Mouse (Mus musculus) heart, embryonic 12.5 days (tissue): ENCODE data around the gene Tmem144. TPM values are rescaled to one million over a fixed set of nuclear protein-coding genes. Genes with fewer than 3 reads are reported as not detected.

Source experiments
- polyA plus RNA-seq: library from polyadenylated mRNA; unstranded; fragments of >200 nt; fragmentation: Nextera tagmentation; extraction: Ambion mirVana; gene quantifications from 2 replicates; pipeline ENCODE4 v1.2.1, GENCODE M21; 2016

The Tmem144 gene
- polyA plus RNA-seq, 1 experiment from 2014 or later, result 12.6 TPM

Other genes with a start within 250 kb of the Tmem144 start
- gene 4930579G24Rik, start 223.7 kb downstream of the Tmem144 start, polyA plus RNA-seq, result 24.6 and 26.3 TPM in 2 replicates
- 138 and 143 TPM in 2 replicates for gene Etfdh, start 223.3 kb downstream of the Tmem144 start, polyA plus RNA-seq
- gene Rxfp1, start 114.9 kb downstream of the Tmem144 start, polyA plus RNA-seq, result 6.3 and 6.8 TPM in 2 replicates
- gene Fam198b, start 31.8 kb upstream of the Tmem144 start, polyA plus RNA-seq, result 61.4 and 61.8 TPM in 2 replicates